Mouse (Mus musculus) ES-Bruce4 (cell line): ENCODE measurements at regions not wholly inside any gene's neighbourhood (a gene's known extent, or its start where the extent isn't known, plus 50 kb on each side); places are given as distances from the start of the nearest gene placed in this dataset.
"Not testable (repeated sequence)": the region's sequence is repeated elsewhere in the genome, so short reads cannot be mapped to it uniquely, and the experiment has no call there.

Source experiments
- H3K27ac ChIP-seq: 2 replicates; pipeline ENCODE4 v1.5.1; 2012; ENCODE audit warnings: low read length, inconsistent platforms; ENCODE audit not compliant: insufficient read depth
- H3K27me3 ChIP-seq: 2 replicates; pipeline ENCODE4 v1.6.1; 2012; ENCODE audit warnings: mild to moderate bottlenecking, low read length, inconsistent platforms; ENCODE audit not compliant: control insufficient read depth, poor library complexity, insufficient read depth, severe bottlenecking
- H3K36me3 ChIP-seq: 2 replicates; pipeline ENCODE4 v1.6.1; 2012; ENCODE audit warnings: inconsistent platforms, mild to moderate bottlenecking, low read length, moderate library complexity; ENCODE audit not compliant: control insufficient read depth, poor library complexity, insufficient read depth, severe bottlenecking
- H3K4me1 ChIP-seq: one replicate; pipeline ENCODE4 v1.8.1; 2011; ENCODE audit warnings: low read length; ENCODE audit not compliant: control insufficient read depth, insufficient read depth
- H3K4me3 ChIP-seq: 2 replicates; pipeline ENCODE4 v1.5.1; 2011; ENCODE audit warnings: low read depth, mild to moderate bottlenecking, low read length
- H3K9ac ChIP-seq: 2 replicates; pipeline ENCODE4 v1.6.1; 2012; ENCODE audit warnings: low read depth, mild to moderate bottlenecking, inconsistent platforms; ENCODE audit not compliant: poor library complexity, severe bottlenecking
- H3K9me3 ChIP-seq: replicated peaks from 2 replicates; pipeline ENCODE4 v1.6.1; 2012; ENCODE audit warnings: mild to moderate bottlenecking, low read length, inconsistent platforms; ENCODE audit not compliant: control insufficient read depth, poor library complexity, insufficient read depth, severe bottlenecking
- CTCF ChIP-seq: IDR thresholded peaks from one replicate; pipeline ENCODE4 v1.8.1; 2011; ENCODE audit warnings: low read depth, low read length
- EP300 ChIP-seq: IDR thresholded peaks from 2 replicates; pipeline ENCODE4 v1.6.1; 2011; ENCODE audit warnings: low read depth, low read length; ENCODE audit not compliant: insufficient read depth
- POLR2A ChIP-seq: IDR thresholded peaks from one replicate; pipeline ENCODE4 v1.8.1; 2011; ENCODE audit warnings: low read length; ENCODE audit not compliant: insufficient read depth

GRCm38 (mm10) chr9:14061389-14061788, 213.5 kb upstream of the Sesn3 start:
- TF ChIP-seq CTCF = no peak
- TF ChIP-seq POLR2A = no peak
- no peak for TF ChIP-seq EP300
- Histone ChIP-seq H3K4me3 (no peak overlapping the region), H3K27ac (no peak overlapping the region), H3K9ac (no peak overlapping the region), H3K27me3 (no peaks in the 10 kb centered on the region), H3K4me1 (no peaks in the 10 kb centered on the region), H3K36me3 (no peaks in the 10 kb centered on the region), H3K9me3 (peaks cover 22% of the 10 kb centered on the region)

GRCm38 (mm10) chr9:14061840-14062239, 213.0 kb upstream of the Sesn3 start:
- Histone ChIP-seq H3K27me3 (no peaks in the 10 kb centered on the region), H3K27ac (no peak overlapping the region), H3K9ac (no peak overlapping the region), H3K36me3 (no peaks in the 10 kb centered on the region), H3K4me1 (no peaks in the 10 kb centered on the region), H3K9me3 (peaks cover 26% of the 10 kb centered on the region), H3K4me3 (no peak overlapping the region)
- TF ChIP-seq POLR2A (no peak), CTCF (no peak), EP300 (no peak)

DNA sequence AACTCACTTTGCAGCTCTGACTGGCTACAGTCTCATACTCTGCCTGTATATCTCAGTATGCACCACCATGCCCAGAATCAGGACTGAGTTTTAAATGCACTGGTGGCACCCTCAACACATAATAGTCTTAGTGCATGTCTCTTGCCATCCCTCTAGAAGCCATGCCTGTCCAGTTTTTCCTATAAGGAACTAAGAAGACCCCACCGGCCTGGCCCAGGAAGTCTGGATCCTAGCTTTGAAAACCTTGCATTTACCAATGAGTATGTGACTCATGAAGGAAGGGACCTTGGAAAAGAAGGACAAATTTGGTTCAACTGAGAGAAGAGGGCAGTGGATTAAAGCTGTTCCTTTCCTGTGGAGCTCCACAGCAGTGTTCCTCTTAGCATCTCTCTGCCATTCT, 212.2 kb upstream of the Sesn3 start:
- Histone ChIP-seq H3K4me1 (no peaks in the 10 kb centered on the region), H3K9me3 (peaks cover 27% of the 10 kb centered on the region), H3K27me3 (no peaks in the 10 kb centered on the region), H3K4me3 (no peak overlapping the region), H3K36me3 (no peaks in the 10 kb centered on the region), H3K27ac (no peak overlapping the region), H3K9ac (no peak overlapping the region)
- TF ChIP-seq CTCF = no peak
- TF ChIP-seq EP300 = no peak
- TF ChIP-seq POLR2A = no peak

DNA sequence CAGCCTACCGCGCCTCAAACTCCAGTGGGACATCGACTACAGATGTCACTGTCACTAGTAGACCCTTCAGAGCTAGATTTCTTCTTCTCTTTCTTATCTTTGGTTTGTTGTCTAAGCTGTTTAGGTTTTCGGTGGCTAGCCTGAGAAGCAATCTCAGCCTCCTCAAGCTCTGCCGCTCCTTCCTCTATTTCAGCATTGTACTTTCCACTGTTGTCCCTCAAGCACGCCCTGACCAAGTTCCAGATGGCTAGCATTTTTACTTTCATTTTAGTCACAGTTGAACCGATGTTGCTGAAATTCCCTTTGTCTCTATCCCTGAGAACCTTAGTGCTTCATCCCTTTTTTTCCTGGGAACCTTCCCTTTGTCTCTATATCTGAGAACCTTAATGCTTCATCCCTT, 208.1 kb upstream of the Sesn3 start:
- peaks cover 27% of the 10 kb centered on the region for H3K9me3 ChIP-seq
- H3K4me3 ChIP-seq, H3K36me3 ChIP-seq, H3K27ac ChIP-seq, H3K4me1 ChIP-seq, H3K9ac ChIP-seq, H3K27me3 ChIP-seq: not testable (repeated sequence)

DNA sequence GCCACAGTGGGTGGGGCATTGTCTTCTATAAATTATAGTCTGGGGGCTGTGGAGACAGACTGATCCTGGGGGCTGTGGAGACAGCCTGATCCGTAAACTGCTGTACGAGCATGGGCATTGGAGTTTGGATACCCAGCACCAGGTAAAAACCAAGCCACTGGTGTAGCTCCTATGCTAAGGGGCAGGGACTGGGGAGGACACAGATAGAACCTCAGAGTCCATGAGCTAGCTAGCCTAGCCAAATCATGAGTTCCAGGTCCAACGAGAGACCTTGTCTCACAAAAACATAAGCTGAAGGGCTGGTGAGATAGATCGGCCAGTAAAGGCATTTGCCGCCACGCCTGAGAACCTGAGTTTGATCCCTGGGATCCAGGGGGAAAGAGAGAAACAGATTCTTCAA, 205.8 kb upstream of the Sesn3 start:
- Histone ChIP-seq H3K9me3 (peaks cover 17% of the 10 kb centered on the region), H3K4me3 (no peak overlapping the region), H3K36me3 (no peaks in the 10 kb centered on the region), H3K27ac (no peak overlapping the region), H3K9ac (no peak overlapping the region), H3K4me1 (no peaks in the 10 kb centered on the region), H3K27me3 (no peaks in the 10 kb centered on the region)
- TF ChIP-seq EP300 (no peak), POLR2A (no peak)

DNA sequence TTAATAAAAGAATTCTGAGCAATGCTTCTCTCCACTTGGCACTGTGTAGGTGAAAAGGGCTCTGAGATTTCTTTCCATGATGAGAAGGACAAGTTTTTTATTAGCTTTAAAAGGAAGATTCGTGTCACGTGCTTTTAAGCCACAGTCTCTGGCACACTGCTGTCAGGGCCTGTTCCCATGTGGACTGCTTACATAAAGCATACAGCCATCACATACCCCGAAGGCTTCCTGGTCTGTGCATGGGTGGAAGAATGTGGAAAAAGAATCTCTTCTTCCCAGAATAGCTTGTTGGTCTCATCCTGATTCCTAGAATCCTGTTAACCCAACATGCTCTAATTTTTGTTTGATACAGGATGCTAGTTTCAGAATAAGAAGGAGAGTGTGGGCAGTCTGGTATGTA, 205.1 kb upstream of the Sesn3 start:
- Histone ChIP-seq H3K9ac (no peak overlapping the region), H3K27me3 (no peaks in the 10 kb centered on the region), H3K36me3 (no peaks in the 10 kb centered on the region), H3K4me1 (no peaks in the 10 kb centered on the region), H3K9me3 (peaks cover 17% of the 10 kb centered on the region), H3K27ac (no peak overlapping the region), H3K4me3 (no peak overlapping the region)
- TF ChIP-seq CTCF (no peak), POLR2A (no peak), EP300 (no peak)
